Mouse (Mus musculus) heart, postnatal 0 days (tissue): ENCODE results near the gene Phf7.

Experiments used
- CTCF ChIP-seq: IDR thresholded peaks from 2 replicates; pipeline ENCODE4 v1.5.1; 2016; ENCODE audit warnings: antibody characterized with exemption, control low read depth, low read depth
- EP300 ChIP-seq: IDR thresholded peaks from 2 replicates; pipeline ENCODE4 v1.6.1; 2016; ENCODE audit warnings: antibody characterized with exemption, low read depth

- no peak for TF ChIP-seq CTCF
- TF ChIP-seq EP300 = no peak
Measured at GRCm38 (mm10) chr14:31260374-31260773, 9.3 kb upstream of the Phf7 start.
